Mouse (Mus musculus): Measurements from ENCODE around the gene Pacs1. TPM values are rescaled to one million over a fixed set of nuclear protein-coding genes. Genes with fewer than 3 reads are reported as not detected.

Gene Pacs1
- total RNA-seq, 1 experiment: 5.4 TPM

DNA sequence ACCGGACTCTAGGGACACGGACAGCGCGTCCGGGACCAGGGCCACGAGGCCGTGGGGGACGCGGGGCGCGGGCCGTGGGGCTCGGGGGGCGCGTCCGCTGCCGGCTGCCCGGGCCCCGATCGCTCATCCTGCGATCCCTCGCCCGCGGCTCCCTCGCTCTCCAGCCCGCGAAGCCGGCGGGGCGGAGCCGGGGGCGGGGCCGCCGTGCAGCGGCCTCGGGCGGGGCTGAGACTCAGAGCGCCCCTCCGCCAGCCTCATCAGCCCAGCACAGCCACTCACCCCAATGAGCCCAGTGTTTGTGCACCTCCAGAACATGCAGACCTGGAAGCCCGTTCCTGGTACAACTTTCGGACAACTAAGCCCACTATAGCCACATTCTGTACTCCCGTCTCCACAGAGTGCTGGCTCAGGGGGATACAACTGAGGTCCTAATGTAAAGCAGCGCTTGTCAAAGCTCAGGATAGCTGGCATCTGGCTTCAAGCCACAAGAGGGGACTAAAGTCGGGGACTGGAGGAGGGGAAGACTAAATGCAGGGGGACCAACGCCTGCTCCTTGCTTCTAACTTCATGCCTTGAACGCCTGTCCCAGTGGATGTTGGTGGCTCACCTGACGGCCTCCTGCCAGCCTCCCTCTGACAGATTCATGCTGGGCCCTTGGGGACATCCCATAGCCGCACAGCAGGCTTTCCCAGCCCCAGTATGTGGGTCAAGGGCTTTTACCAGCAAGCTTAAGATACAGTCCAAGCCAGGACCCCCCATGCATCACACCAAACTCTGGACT lies 174.4 kb downstream of the Pacs1 start, which contains the start of gene Cnih2:
Gene Cnih2, minus strand, starts transcription at position 159 of the 781 bp plus-strand sequence.
- TF ChIP-seq HCFC1 (IDR thresholded peaks at IDR 0.05; ENCODE audit: borderline replicate concordance, insufficient read depth, low read length) (no peak), ZC3H11A (IDR thresholded peaks at IDR 0.05; ENCODE audit: borderline replicate concordance, low read depth, low read length) (no peak), ZNF384 (IDR thresholded peaks at IDR 0.05; ENCODE audit: low read depth, low read length) (no peak), MAFK (IDR thresholded peaks at IDR 0.05; ENCODE audit: insufficient read depth, low read depth, low read length) (no peak), CHD2 (IDR thresholded peaks at IDR 0.05; ENCODE audit: low read depth, low read length) (no peak)
- no peaks in the 10 kb centered on the region for H3K9me3 ChIP-seq (ENCODE audit: control insufficient read depth, insufficient read depth, low read depth, low read length)
- DNase-seq (ENCODE audit: low read depth, low spot score): no peak
- H3K4me1 ChIP-seq (ENCODE audit: control insufficient read depth in 2 of 2, insufficient read depth in 2 of 2, low read length in 2 of 2, poor library complexity in 1 of 2): peaks cover 0 to 20% of the 10 kb centered on the region in 2 experiments; a peak in 1 of 4 replicates
- peaks cover 31% of the 10 kb centered on the region for H3K36me3 ChIP-seq (ENCODE audit: control insufficient read depth, insufficient read depth, low read length, poor library complexity, severe bottlenecking)
- H3K9ac ChIP-seq (ENCODE audit: insufficient read depth, low read depth, low read length, poor library complexity, severe bottlenecking): peak within 1 kb of the TSS; percentile 74
- in situ Hi-C loops (cut with MboI; ENCODE audit: low sequenced_read_pairs in 2 of 2, unreplicated experiment in 2 of 2): no loop called here
- no peak within 1 kb of the TSS for H3K27ac ChIP-seq (ENCODE audit: insufficient read depth, low read depth, low read length, poor library complexity, severe bottlenecking)
- H3K4me3 ChIP-seq (ENCODE audit: insufficient read depth in 1 of 2, low read depth in 1 of 2, low read length in 2 of 2, poor library complexity in 1 of 2, severe bottlenecking in 1 of 2): peak within 1 kb of the TSS; percentile 64 to 72; a peak in 3 of 4 replicates

- H3K4me3 ChIP-seq (ENCODE audit: insufficient read depth in 1 of 2, low read depth in 1 of 2, low read length in 2 of 2, poor library complexity in 1 of 2, severe bottlenecking in 1 of 2): peak overlapping the region; percentile 64 to 72; a peak in 3 of 4 replicates
- H3K27ac ChIP-seq (ENCODE audit: insufficient read depth, low read depth, low read length, poor library complexity, severe bottlenecking): no peak overlapping the region
- peak overlapping the region; percentile 74 for H3K9ac ChIP-seq (ENCODE audit: insufficient read depth, low read depth, low read length, poor library complexity, severe bottlenecking)
- TF ChIP-seq ZC3H11A (IDR thresholded peaks at IDR 0.05; ENCODE audit: borderline replicate concordance, low read depth, low read length) (no peak), CHD2 (IDR thresholded peaks at IDR 0.05; ENCODE audit: low read depth, low read length) (no peak), ZNF384 (IDR thresholded peaks at IDR 0.05; ENCODE audit: low read depth, low read length) (no peak), HCFC1 (IDR thresholded peaks at IDR 0.05; ENCODE audit: borderline replicate concordance, insufficient read depth, low read length) (no peak), MAFK (IDR thresholded peaks at IDR 0.05; ENCODE audit: insufficient read depth, low read depth, low read length) (no peak)
- H3K9me3 ChIP-seq (ENCODE audit: control insufficient read depth, insufficient read depth, low read depth, low read length): no peaks in the 10 kb centered on the region
- DNase-seq (ENCODE audit: low read depth, low spot score): no peak
- peaks cover 24% of the 10 kb centered on the region for H3K36me3 ChIP-seq (ENCODE audit: control insufficient read depth, insufficient read depth, low read length, poor library complexity, severe bottlenecking)
- in situ Hi-C loops (cut with MboI; ENCODE audit: low sequenced_read_pairs in 2 of 2, unreplicated experiment in 2 of 2): no loop called here
- H3K4me1 ChIP-seq (ENCODE audit: control insufficient read depth in 2 of 2, insufficient read depth in 2 of 2, low read length in 2 of 2, poor library complexity in 1 of 2): peaks cover 0 to 20% of the 10 kb centered on the region in 2 experiments; a peak in 1 of 4 replicates
Observed at GRCm38 (mm10) chr19:5097521-5098362, 175.2 kb downstream of the Pacs1 start.

GRCm38 (mm10) chr19:5095887-5096474 lies 176.9 kb downstream of the Pacs1 start:
- no peak overlapping the region for H3K9ac ChIP-seq (ENCODE audit: insufficient read depth, low read depth, low read length, poor library complexity, severe bottlenecking)

GRCm38 (mm10) chr19:5094746-5095417 lies 178.0 kb downstream of the Pacs1 start:
- Histone ChIP-seq H3K9me3 (ENCODE audit: control insufficient read depth, insufficient read depth, low read depth, low read length) (no peaks in the 10 kb centered on the region), H3K4me3 (ENCODE audit: insufficient read depth in 1 of 2, low read depth in 1 of 2, low read length in 2 of 2, poor library complexity in 1 of 2, severe bottlenecking in 1 of 2) (no peak overlapping the region), H3K36me3 (ENCODE audit: control insufficient read depth, insufficient read depth, low read length, poor library complexity, severe bottlenecking) (peaks cover 15% of the 10 kb centered on the region), H3K4me1 (ENCODE audit: control insufficient read depth in 2 of 2, insufficient read depth in 2 of 2, low read length in 2 of 2, poor library complexity in 1 of 2) (peaks cover 0 to 18% of the 10 kb centered on the region in 2 experiments; a peak in 1 of 4 replicates), H3K9ac (ENCODE audit: insufficient read depth, low read depth, low read length, poor library complexity, severe bottlenecking) (no peak overlapping the region), H3K27ac (ENCODE audit: insufficient read depth, low read depth, low read length, poor library complexity, severe bottlenecking) (no peak overlapping the region)
- DNase-seq (ENCODE audit: low read depth, low spot score): no peak
- TF ChIP-seq MAFK (IDR thresholded peaks at IDR 0.05; ENCODE audit: insufficient read depth, low read depth, low read length): no peak
- TF ChIP-seq ZC3H11A (IDR thresholded peaks at IDR 0.05; ENCODE audit: borderline replicate concordance, low read depth, low read length): no peak
- TF ChIP-seq ZNF384 (IDR thresholded peaks at IDR 0.05; ENCODE audit: low read depth, low read length): no peak
- TF ChIP-seq HCFC1 (IDR thresholded peaks at IDR 0.05; ENCODE audit: borderline replicate concordance, insufficient read depth, low read length): no peak
- TF ChIP-seq CHD2 (IDR thresholded peaks at IDR 0.05; ENCODE audit: low read depth, low read length): no peak
- in situ Hi-C loops (cut with MboI; ENCODE audit: low sequenced_read_pairs in 2 of 2, unreplicated experiment in 2 of 2): no loop called here

More at GRCm38 (mm10) chr19:5095887-5096474, 176.9 kb downstream of the Pacs1 start:
- Histone ChIP-seq H3K4me1 (ENCODE audit: control insufficient read depth in 2 of 2, insufficient read depth in 2 of 2, low read length in 2 of 2, poor library complexity in 1 of 2) (peaks cover 0 to 18% of the 10 kb centered on the region in 2 experiments; a peak in 1 of 4 replicates), H3K36me3 (ENCODE audit: control insufficient read depth, insufficient read depth, low read length, poor library complexity, severe bottlenecking) (peaks cover 24% of the 10 kb centered on the region), H3K9me3 (ENCODE audit: control insufficient read depth, insufficient read depth, low read depth, low read length) (no peaks in the 10 kb centered on the region), H3K4me3 (ENCODE audit: insufficient read depth in 1 of 2, low read depth in 1 of 2, low read length in 2 of 2, poor library complexity in 1 of 2, severe bottlenecking in 1 of 2) (no peak overlapping the region), H3K27ac (ENCODE audit: insufficient read depth, low read depth, low read length, poor library complexity, severe bottlenecking) (no peak overlapping the region)
- no peak for DNase-seq (ENCODE audit: low read depth, low spot score)
- in situ Hi-C loops (cut with MboI; ENCODE audit: low sequenced_read_pairs in 2 of 2, unreplicated experiment in 2 of 2): no loop called here
- TF ChIP-seq ZNF384 (IDR thresholded peaks at IDR 0.05; ENCODE audit: low read depth, low read length) (no peak), ZC3H11A (IDR thresholded peaks at IDR 0.05; ENCODE audit: borderline replicate concordance, low read depth, low read length) (no peak), MAFK (IDR thresholded peaks at IDR 0.05; ENCODE audit: insufficient read depth, low read depth, low read length) (no peak)
